Mouse (Mus musculus) ES-E14 (cell line): ENCODE measurements at regions not wholly inside any gene's neighbourhood (a gene's known extent, or its start where the extent isn't known, plus 50 kb on each side); places are given as distances from the start of the nearest gene placed in this dataset.

ENCODE experiments used
- DNase-seq: peaks from one replicate; pipeline ENCODE4 v3.0.0-alpha.2; 2013; ENCODE audit warnings: low read depth, low spot score
- H3K27ac ChIP-seq: 2 replicates; pipeline ENCODE4 v1.5.1; 2012; ENCODE audit warnings: low read depth, mild to moderate bottlenecking, low read length, moderate library complexity, mixed read lengths; ENCODE audit not compliant: poor library complexity, insufficient read depth, severe bottlenecking
- H3K36me3 ChIP-seq: 2 replicates; pipeline ENCODE4 v1.6.1; 2012; ENCODE audit warnings: mild to moderate bottlenecking, low read length, moderate library complexity, mixed read lengths; ENCODE audit not compliant: control insufficient read depth, poor library complexity, insufficient read depth, severe bottlenecking
- H3K4me1 ChIP-seq, 2 experiments: fragments of 150-350 bp in 1 of 2; sonication (generic) in 1 of 2; 2 replicates each; pipeline ENCODE4 v1.6.1; 2012; ENCODE audit warnings: low read length in 2 of 2, mild to moderate bottlenecking in 1 of 2, mixed read lengths in 1 of 2; ENCODE audit not compliant: control insufficient read depth in 2 of 2, insufficient read depth in 2 of 2, poor library complexity in 1 of 2
- H3K4me3 ChIP-seq, 2 experiments: fragments of 150-350 bp in 1 of 2; sonication (generic) in 1 of 2; 2 replicates each; pipeline ENCODE4 v1.5.1; 2012; ENCODE audit warnings: low read length in 2 of 2, low read depth in 1 of 2, mild to moderate bottlenecking in 1 of 2, mixed read lengths in 1 of 2; ENCODE audit not compliant: insufficient read depth in 1 of 2, poor library complexity in 1 of 2, severe bottlenecking in 1 of 2
- H3K9ac ChIP-seq: 2 replicates; pipeline ENCODE4 v1.6.1; 2012; ENCODE audit warnings: low read depth, mild to moderate bottlenecking, low read length, mixed read lengths; ENCODE audit not compliant: poor library complexity, insufficient read depth, severe bottlenecking
- H3K9me3 ChIP-seq: fragments of 150-350 bp; sonication (generic); 2 replicates; pipeline ENCODE4 v1.6.1; 2012; ENCODE audit warnings: low read depth, mild to moderate bottlenecking, low read length; ENCODE audit not compliant: control insufficient read depth, insufficient read depth
- CHD2 ChIP-seq: IDR thresholded peaks from 2 replicates; pipeline ENCODE4 v1.6.1; 2014; ENCODE audit warnings: mild to moderate bottlenecking, low read depth, low read length, inconsistent platforms
- HCFC1 ChIP-seq: IDR thresholded peaks from 2 replicates; pipeline ENCODE4 v1.6.1; 2012; ENCODE audit warnings: low read length, inconsistent platforms, borderline replicate concordance; ENCODE audit not compliant: insufficient read depth
- MAFK ChIP-seq: IDR thresholded peaks from 2 replicates; pipeline ENCODE4 v1.6.1; 2014; ENCODE audit warnings: mild to moderate bottlenecking, low read depth, low read length, inconsistent platforms; ENCODE audit not compliant: insufficient read depth
- ZC3H11A ChIP-seq: IDR thresholded peaks from 2 replicates; pipeline ENCODE4 v1.6.1; 2012; ENCODE audit warnings: low read depth, mild to moderate bottlenecking, inconsistent platforms, low read length, borderline replicate concordance
- ZNF384 ChIP-seq: IDR thresholded peaks from 2 replicates; pipeline ENCODE4 v1.6.1; 2012; ENCODE audit warnings: low read depth, low read length, inconsistent platforms
- in situ Hi-C, 2 experiments: fragments of 600-800 bp; cut with MboI; formaldehyde crosslinking; loops; one replicate each; pipeline ENCODE4 v1.15.1; 2025; ENCODE audit warnings: low sequenced_read_pairs in 2 of 2, inconsistent platforms in 1 of 2; ENCODE audit not compliant: unreplicated experiment in 2 of 2

DNA sequence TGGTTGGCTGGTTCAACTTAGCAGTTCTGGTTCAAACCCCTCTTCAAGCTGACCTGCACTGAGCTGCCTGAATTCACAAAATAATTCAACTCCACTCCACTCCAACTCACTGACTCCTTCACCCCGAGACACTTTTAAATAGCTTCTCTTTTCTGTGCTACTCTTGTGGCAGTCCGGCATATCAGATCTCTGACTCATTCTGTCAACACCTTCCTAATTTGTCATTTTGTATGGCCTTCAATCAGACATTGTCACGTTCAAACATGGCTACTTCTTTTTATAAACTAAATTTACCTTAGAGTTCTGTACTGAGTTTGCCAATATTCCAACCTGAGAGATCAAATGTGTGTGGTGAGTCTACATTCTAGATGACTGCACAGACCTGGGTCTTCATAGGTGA, 579.1 kb downstream of the Slitrk1 start:
- Histone ChIP-seq H3K27ac (no peak overlapping the region), H3K9ac (no peak overlapping the region), H3K4me1 (no peaks in the 10 kb centered on the region), H3K9me3 (no peaks in the 10 kb centered on the region), H3K36me3 (no peaks in the 10 kb centered on the region), H3K4me3 (no peak overlapping the region)
- in situ Hi-C loops = no loop called here
- DNase-seq = no peak
- TF ChIP-seq CHD2 = no peak
- no peak for TF ChIP-seq MAFK
- TF ChIP-seq HCFC1 = no peak
- TF ChIP-seq ZC3H11A = no peak
- TF ChIP-seq ZNF384 = no peak

DNA sequence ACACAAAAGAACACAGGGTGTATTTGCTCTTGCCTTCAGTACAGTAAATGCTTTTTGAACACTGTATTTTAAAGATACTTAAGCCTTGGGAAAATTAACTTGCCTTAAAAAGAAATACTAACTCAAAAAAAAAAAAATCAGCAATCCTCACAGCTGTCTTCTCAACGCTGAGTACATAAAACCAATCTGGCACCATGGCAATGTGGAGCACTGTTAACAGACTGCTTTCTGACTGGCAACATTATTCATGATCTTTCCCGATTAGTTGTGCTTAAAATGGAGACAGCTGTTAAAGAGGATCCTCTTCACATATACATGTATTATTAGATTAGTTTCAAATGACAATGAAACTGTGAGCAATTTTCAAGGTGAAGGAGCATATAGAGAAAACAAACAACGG, 587.5 kb downstream of the Slitrk1 start:
- in situ Hi-C loops = no loop called here
- Histone ChIP-seq H3K27ac (no peak overlapping the region), H3K36me3 (no peaks in the 10 kb centered on the region), H3K4me3 (no peak overlapping the region), H3K9ac (no peak overlapping the region), H3K4me1 (no peaks in the 10 kb centered on the region), H3K9me3 (no peaks in the 10 kb centered on the region)
- TF ChIP-seq ZNF384 (no peak), ZC3H11A (no peak), CHD2 (no peak), HCFC1 (no peak), MAFK (no peak)
- no peak for DNase-seq

DNA sequence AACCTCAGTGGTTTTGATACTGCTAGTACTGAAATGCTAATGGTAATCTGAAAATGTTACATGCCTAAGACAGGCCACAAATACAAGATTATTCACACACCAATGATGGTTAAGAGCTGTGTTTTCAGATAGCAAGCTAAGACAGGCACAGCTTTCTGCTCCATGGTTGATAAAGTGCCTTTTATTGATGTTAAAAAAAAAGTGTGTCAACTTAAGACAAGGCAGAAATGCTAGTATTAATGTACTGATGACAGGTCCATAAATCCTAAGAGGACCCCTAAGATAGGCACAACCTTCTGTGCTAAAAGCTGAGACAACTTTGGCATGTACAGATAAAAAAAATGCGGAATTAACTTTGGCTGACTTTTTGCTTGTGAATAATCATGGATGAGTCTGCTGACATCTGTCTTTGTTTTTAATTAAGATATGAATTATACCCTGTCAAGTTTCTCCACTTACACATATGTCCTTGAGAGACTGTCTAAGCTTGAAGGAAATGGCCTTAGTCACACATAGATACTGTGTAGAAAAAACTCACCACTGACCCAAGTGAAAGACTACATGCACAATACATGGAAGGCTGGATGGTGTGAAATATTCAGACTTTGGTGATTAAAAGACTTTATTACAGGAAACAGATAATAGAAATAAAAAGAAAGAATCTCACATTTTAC, 590.5 kb downstream of the Slitrk1 start:
- TF ChIP-seq MAFK = no peak
- TF ChIP-seq ZC3H11A = no peak
- no peak for TF ChIP-seq CHD2
- TF ChIP-seq HCFC1 = no peak
- no peak for TF ChIP-seq ZNF384
- Histone ChIP-seq H3K9me3 (no peaks in the 10 kb centered on the region), H3K36me3 (no peaks in the 10 kb centered on the region), H3K4me3 (no peak overlapping the region), H3K27ac (no peak overlapping the region), H3K9ac (no peak overlapping the region), H3K4me1 (no peaks in the 10 kb centered on the region)
- in situ Hi-C loops = no loop called here
- no peak for DNase-seq

DNA sequence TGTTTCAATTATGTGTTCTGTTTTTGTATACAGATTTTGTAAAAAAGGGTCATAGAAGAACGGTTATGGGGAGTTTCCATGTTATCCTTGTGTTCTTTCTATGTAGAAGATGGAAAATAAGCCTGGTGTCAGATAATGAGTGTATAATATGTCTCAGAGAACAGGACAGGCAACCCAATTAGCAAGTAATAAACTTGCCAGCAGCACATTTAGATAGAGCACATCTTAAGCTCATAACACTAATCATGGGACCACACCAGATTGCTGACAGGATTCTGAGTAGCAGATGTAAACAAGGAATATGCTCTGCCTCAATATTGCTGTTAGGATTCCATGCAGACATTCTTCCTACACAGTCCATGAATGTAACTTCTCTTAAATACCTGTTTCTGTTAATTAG, 606.3 kb downstream of the Slitrk1 start:
- in situ Hi-C loops = no loop called here
- H3K36me3 ChIP-seq = no peaks in the 10 kb centered on the region
- H3K9ac ChIP-seq = no peak overlapping the region
- no peaks in the 10 kb centered on the region for H3K4me1 ChIP-seq
- TF ChIP-seq ZNF384 (no peak), MAFK (no peak), ZC3H11A (no peak), HCFC1 (no peak), CHD2 (no peak)
- no peak overlapping the region for H3K4me3 ChIP-seq
- no peak for DNase-seq
- H3K27ac ChIP-seq = no peak overlapping the region
- no peaks in the 10 kb centered on the region for H3K9me3 ChIP-seq

DNA sequence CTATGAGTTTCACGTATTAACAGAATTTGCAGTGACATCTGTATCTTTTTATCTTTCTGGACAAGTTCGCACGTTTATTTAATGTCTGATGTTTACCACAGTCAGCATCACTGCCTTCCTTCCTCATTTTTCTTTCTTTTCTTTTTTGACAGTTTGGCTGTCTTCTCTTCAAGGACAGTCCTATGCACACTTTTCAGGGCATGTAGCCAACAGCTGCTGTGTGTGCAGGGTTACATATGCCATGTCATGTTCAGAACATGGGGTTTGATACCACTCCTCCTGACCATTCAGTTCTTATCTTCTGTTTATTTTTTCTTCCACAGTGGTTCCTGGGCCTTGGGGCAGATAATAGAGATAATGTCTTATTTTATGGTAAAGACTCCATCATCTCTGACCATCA, 634.3 kb downstream of the Slitrk1 start:
- no peak overlapping the region for H3K9ac ChIP-seq
- no peak overlapping the region for H3K27ac ChIP-seq
- H3K4me1 ChIP-seq = no peaks in the 10 kb centered on the region
- in situ Hi-C loops = loop anchor here in 1 of 2 experiments (25.0 kb wide), 1 partner anchor 92 kb away; no protein-coding TSS in a partner anchor
- DNase-seq = no peak
- H3K9me3 ChIP-seq = no peaks in the 10 kb centered on the region
- H3K36me3 ChIP-seq = no peaks in the 10 kb centered on the region
- TF ChIP-seq MAFK (no peak), HCFC1 (no peak), ZC3H11A (no peak), ZNF384 (no peak), CHD2 (no peak)
- H3K4me3 ChIP-seq = no peak overlapping the region
